Mouse (Mus musculus) Patski (cell line): ENCODE data around the gene Tsc22d1. TPM values are rescaled to one million over a fixed set of nuclear protein-coding genes. Genes with fewer than 3 reads are reported as not detected.
A peak's percentile ranks its signal among the peaks of the same experiment; 100 is the strongest.

Experiments
- ATAC-seq: fragments of 100-300 bp; one replicate; pipeline ENCODE4 v1.8.0; 2021
- CTCF ChIA-PET: fragments of 350-600 bp; sonication (Branson Sonifier 250); formaldehyde crosslinking; loops from one replicate; lab custom pipeline; 2022; ENCODE audit warnings: inconsistent platforms; lab: Charles Lee
- POLR2A ChIA-PET: fragments of 350-600 bp; sonication (Branson Sonifier 250); formaldehyde crosslinking; loops from one replicate; lab custom pipeline; 2022; ENCODE audit warnings: antibody characterized with exemption, inconsistent platforms; lab: Charles Lee
- DNase-seq: peaks from one replicate; pipeline ENCODE4 v3.0.0-alpha.2; 2011; ENCODE audit warnings: low read depth, low spot score
- H3K27me3 ChIP-seq: fragments of 371-371 bp; one replicate; pipeline ENCODE4 v1.5.1; 2021
- CTCF ChIP-seq: fragments of 100-300 bp; IDR thresholded peaks from one replicate; pipeline ENCODE4 v1.5.1; 2021
- in situ Hi-C: fragments of 300-500 bp; cut with MboI; formaldehyde crosslinking; loops from 3 replicates; pipeline ENCODE4 v1.11.1; 2018; ENCODE audit warnings: low pct_unique_long_range_greater_than_20kb, mixed read lengths
- polyA plus RNA-seq: library from polyadenylated mRNA; unstranded; gene quantifications from one replicate; pipeline ENCODE4 v1.2.3, GENCODE M21; 2021

The Tsc22d1 gene
- polyA plus RNA-seq, 1 experiment from 2014 or later, result 4,339 TPM

DNA sequence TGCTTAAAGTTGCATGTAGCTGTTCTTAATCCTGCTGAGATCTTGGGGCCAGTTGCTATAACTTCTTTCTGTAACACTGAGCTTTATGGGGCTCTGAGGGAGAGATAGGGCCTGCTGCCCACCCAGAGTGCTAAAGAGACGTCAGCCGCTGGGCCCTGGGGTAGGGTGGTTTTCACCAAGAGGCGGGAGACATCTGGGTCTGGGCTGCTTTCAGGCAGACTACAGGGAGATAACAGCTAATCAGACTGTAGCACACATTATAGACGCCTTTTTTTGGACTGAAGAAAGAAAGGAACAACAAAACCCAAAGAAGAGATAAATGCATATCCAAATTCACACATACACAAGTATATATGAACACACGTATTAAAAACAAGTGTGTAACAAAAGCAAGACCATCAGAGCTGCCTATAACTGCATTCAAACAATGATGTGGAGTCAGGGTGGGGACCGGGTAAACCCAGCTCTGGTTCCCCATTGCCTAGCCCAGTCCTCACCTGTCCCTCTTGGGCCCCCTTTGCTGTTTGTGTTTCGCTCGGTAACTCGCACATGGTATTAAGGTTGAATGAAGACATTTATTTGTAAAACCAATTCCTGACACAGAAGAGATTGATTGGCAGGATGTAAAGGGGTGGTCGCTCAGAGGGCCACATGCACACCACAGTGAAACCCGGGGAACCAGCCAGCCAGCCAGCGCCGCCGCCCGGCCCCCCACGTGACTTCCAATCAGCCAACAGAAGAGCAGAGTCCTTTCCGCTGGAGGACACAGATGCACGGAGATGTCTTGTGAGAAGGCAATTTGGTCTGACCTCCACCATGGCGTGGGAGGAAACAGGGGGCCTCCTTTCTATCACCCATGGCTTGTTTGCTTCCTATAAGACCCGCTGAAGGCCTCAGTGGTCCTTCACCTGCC lies 117.8 kb downstream of the Tsc22d1 start:
- no peak for TF ChIP-seq CTCF
- CTCF ChIA-PET, result interaction anchor here (0.6 to 3.0 kb wide), 10 partner anchors 11 to 189 kb away, joined by 3 to 13 read pairs (median 3); no protein-coding TSS in a partner anchor
- no peaks in the 10 kb centered on the region for H3K27me3 ChIP-seq
- DNase-seq (no peak), ATAC-seq (peak; percentile 31)
- POLR2A ChIA-PET, result interaction anchor here (0.8 to 5.7 kb wide), 14 partner anchors 9 to 399 kb away, joined by 3 to 87 read pairs (median 4); partner anchors contain the start of gene Serp2
- in situ Hi-C loops, result loop anchor here (10.0 kb wide), 1 partner anchor 172 kb away; no protein-coding TSS in a partner anchor

GRCm38 (mm10) chr14:76533170-76533815 lies 118.5 kb downstream of the Tsc22d1 start:
- DNase-seq (peak; percentile 99), ATAC-seq (peak; percentile 58)
- in situ Hi-C loops, result loop anchor here (10.0 kb wide), 1 partner anchor 172 kb away; no protein-coding TSS in a partner anchor
- no peaks in the 10 kb centered on the region for H3K27me3 ChIP-seq
- ChIA-PET POLR2A (interaction anchor here (0.6 to 5.7 kb wide), 17 partner anchors 10 to 533 kb away, joined by 3 to 87 read pairs (median 3); partner anchors contain the start of gene Serp2), CTCF (interaction anchor here (0.9 to 3.0 kb wide), 6 partner anchors 11 to 188 kb away, joined by 3 to 13 read pairs (median 3); no protein-coding TSS in a partner anchor)
- no peak for TF ChIP-seq CTCF

- no peak for DNase-seq
- TF ChIP-seq CTCF, result no peak
- H3K27me3 ChIP-seq, result no peaks in the 10 kb centered on the region
- CTCF ChIA-PET, result interaction anchor here (0.7 to 3.0 kb wide), 3 partner anchors 13 to 347 kb away, joined by 3 to 13 read pairs (median 3); no protein-coding TSS in a partner anchor
- in situ Hi-C loops, result loop anchor here (10.0 kb wide), 1 partner anchor 170 kb away; no protein-coding TSS in a partner anchor
- ATAC-seq, result peak; percentile 52
- POLR2A ChIA-PET, result interaction anchor here (1.0 to 5.7 kb wide), 7 partner anchors 15 to 283 kb away, joined by 3 to 87 read pairs (median 7); partner anchors contain the start of gene Serp2
Measured at GRCm38 (mm10) chr14:76535096-76535495, 120.3 kb downstream of the Tsc22d1 start.

DNA sequence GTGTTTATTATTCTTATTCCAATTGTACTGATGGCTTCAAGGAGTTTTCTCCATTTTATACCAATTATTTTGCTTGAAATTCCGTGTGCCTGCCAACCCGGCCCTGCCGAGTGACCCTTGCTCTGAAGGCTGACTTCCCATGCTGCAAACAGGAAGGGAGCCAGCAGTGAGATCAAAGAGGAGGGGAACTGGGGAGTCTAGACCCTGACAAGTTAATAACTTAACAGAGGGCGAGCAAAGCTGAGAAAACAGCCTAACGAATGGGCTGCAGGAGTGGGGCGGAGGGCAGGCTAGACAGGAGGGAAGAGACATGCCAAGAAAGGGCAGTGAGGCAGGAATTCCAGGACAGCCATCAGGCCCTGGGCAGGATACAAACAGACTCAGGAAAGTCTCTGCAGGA lies 122.2 kb downstream of the Tsc22d1 start:
- ATAC-seq, result no peak
- H3K27me3 ChIP-seq, result no peaks in the 10 kb centered on the region
- ChIA-PET CTCF (no interaction called here), POLR2A (no interaction called here)
- no peak for DNase-seq
- no peak for TF ChIP-seq CTCF
- in situ Hi-C loops, result loop anchor here (10.0 kb wide), 1 partner anchor 168 kb away; no protein-coding TSS in a partner anchor

DNA sequence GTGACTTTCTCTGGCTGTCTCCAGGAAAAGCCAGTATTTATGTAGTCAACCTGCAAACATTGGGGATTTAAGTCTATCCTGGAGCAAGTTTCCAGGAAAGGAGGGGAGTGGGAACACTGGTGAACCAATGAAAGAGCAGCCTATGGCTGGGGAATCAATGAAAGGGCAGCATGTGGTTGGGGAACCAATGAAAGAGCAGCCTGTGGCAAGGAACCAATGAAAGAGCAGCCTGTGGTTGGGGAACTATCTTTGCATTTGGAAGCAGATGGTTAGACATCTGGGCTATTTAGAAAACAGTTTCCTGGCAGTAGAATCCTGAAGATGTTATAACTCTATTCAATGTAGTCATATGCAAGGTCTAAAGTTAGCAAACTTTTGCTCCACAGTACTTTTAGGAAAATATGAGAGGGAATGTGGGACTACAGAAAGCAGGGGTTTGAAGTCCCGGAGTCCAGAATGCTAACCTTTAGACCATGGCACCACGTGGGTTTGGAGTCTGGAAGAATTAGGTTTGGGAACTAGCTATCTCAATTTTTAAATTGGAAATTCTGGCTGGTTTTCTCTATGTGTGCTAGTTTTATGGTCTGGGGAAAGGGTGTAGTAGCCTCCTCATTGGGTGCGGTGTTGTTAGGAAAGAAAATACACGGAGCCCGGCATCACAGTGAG lies 125.4 kb downstream of the Tsc22d1 start:
- DNase-seq (no peak), ATAC-seq (no peak)
- CTCF ChIA-PET, result interaction anchor here (1.7 kb wide), 1 partner anchor 15 kb away, joined by 5 read pairs; no protein-coding TSS in a partner anchor
- no peak for TF ChIP-seq CTCF
- in situ Hi-C loops, result no loop called here
- H3K27me3 ChIP-seq, result no peaks in the 10 kb centered on the region
- POLR2A ChIA-PET, result no interaction called here

- ChIA-PET CTCF (interaction anchor here (1.7 kb wide), 1 partner anchor 14 kb away, joined by 5 read pairs; no protein-coding TSS in a partner anchor), POLR2A (interaction anchor here (0.8 kb wide), 1 partner anchor 33 kb away, joined by 3 read pairs; no protein-coding TSS in a partner anchor)
- in situ Hi-C loops, result no loop called here
- TF ChIP-seq CTCF, result no peak
- no peak for DNase-seq
- H3K27me3 ChIP-seq, result no peaks in the 10 kb centered on the region
- ATAC-seq, result no peak
Measured at GRCm38 (mm10) chr14:76541341-76541740, 126.6 kb downstream of the Tsc22d1 start.

- ChIA-PET CTCF (interaction anchor here (0.8 to 1.9 kb wide), 2 partner anchors 11 kb away, joined by 3 to 4 read pairs; no protein-coding TSS in a partner anchor), POLR2A (interaction anchor here (1.2 to 1.6 kb wide), 3 partner anchors 9 to 11 kb away, joined by 3 to 5 read pairs (median 4); no protein-coding TSS in a partner anchor)
- H3K27me3 ChIP-seq, result no peaks in the 10 kb centered on the region
- no peak for ATAC-seq
- no peak for DNase-seq
- no peak for TF ChIP-seq CTCF
- in situ Hi-C loops, result no loop called here
Measured at GRCm38 (mm10) chr14:76544136-76544535, 129.4 kb downstream of the Tsc22d1 start.

DNA sequence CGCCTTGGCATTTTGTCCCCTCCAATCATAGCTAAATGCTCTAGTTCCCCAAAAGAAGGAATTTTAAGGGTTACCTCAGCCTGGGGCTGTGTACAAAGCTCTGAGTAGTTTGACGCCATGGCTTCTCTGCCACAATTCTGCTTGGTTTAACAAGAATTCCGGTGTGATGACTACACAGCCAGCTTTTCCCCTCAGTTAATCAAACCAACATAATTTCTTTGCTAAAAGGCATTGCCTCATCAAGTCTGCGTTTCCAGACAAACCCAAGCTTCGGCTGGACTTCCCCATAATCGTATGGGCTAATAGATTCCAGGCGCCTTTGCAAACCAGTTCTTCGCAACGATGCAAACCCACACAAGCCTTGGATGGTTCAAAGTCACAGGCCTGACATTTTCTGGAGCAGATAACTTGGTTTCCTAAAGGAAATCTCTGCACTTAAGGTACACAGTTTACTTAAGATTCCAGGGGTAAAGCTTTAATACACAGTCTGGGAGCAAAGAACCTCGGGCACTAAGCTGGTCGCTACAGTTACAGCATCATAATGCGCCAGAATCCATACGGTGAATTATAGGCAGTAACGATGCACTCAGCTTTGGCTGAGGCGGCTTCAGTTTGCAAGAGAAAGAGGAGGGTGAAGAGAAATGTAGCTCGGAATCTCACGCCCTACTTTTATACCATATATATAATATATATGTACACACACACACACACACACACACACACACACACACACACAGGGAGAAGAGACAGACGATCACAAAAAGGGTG lies 140.7 kb downstream of the Tsc22d1 start:
- in situ Hi-C loops, result loop anchor here (5.0 kb wide), 1 partner anchor 102 kb away; no protein-coding TSS in a partner anchor

More for the DNA sequence above, 140.7 kb downstream of the Tsc22d1 start:
- CTCF ChIA-PET, result interaction anchor here (0.8 to 1.7 kb wide), 7 partner anchors 8 to 220 kb away, joined by 3 to 5 read pairs (median 4); no protein-coding TSS in a partner anchor
- ATAC-seq (peak; percentile 74), DNase-seq (peak; percentile 92)
- H3K27me3 ChIP-seq, result no peaks in the 10 kb centered on the region
- TF ChIP-seq CTCF, result no peak
- POLR2A ChIA-PET, result interaction anchor here (0.6 to 6.5 kb wide), 25 partner anchors 11 to 451 kb away, joined by 3 to 49 read pairs (median 5); no protein-coding TSS in a partner anchor
